Mouse (Mus musculus) heart, postnatal 0 days (tissue): ENCODE results near the gene Gm20721.

Source experiments
- CTCF ChIP-seq: IDR thresholded peaks from 2 replicates; pipeline ENCODE4 v1.5.1; 2016; ENCODE audit warnings: antibody characterized with exemption, control low read depth, low read depth
- EP300 ChIP-seq: IDR thresholded peaks from 2 replicates; pipeline ENCODE4 v1.6.1; 2016; ENCODE audit warnings: antibody characterized with exemption, low read depth

DNA sequence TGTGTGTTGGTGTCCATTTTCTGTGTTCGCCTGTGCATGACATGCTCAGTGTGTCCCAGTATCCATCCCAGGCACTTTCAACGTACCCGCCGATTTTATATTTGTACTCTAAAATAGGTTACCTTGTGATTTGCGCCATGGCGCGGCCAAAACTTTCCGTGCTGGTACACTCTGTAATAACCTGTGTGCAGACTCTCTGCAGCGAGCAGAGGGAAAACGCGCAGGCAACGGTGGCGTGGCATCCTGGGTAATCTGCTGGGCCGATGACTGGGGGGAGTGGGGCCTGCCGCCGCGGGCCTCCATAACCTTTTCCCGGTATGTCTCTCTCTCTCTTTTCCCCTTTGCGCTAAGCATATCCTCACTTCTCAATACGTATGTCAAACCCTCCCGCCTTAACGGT, 45.8 kb downstream of the Gm20721 start:
- TF ChIP-seq EP300: no peak
- TF ChIP-seq CTCF: no peak
